8 mouse cellular contexts compared by ENCODE assay signal in the genomic region with DNA sequence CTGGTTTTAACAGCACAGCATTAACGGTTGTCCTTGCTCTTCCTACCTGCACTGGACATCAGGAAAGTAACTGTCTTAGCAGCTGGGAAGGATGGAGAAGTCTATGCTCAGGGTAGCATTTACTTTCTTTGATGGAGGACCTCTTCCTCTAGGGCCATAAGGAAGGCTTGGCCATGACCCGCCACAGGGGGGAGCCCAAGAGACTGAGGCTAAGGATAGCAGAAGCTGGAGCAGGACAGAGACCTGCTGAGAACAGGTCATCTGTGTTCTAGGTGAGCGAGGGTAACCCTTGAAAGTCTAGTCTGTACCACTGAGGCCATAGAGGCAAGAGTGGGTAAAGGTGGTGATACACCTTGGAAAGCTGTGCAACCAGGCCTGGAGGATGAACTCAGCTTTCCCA. TPM values are rescaled to one million over a fixed set of nuclear protein-coding genes. Genes with fewer than 3 reads are reported as not detected.
A peak's percentile ranks its signal among the peaks of the same experiment; 100 is the strongest.
DNase-seq lines count a peak whose midpoint lies in the region; ATAC-seq and TF ChIP-seq lines count a peak whose summit lies in the region.

No protein-coding gene starts in this region.

- H3K4me3 ChIP-seq in heart, adult 2 months: no peak overlapping the region
- no peak overlapping the region for H3K4me3 ChIP-seq in heart, embryonic 12.5 days
- H3K4me3 ChIP-seq in liver, postnatal 0 days (ENCODE audit: low read depth, low read length): no peak overlapping the region
- no peak overlapping the region for H3K4me3 ChIP-seq in forebrain, embryonic 11.5 days (ENCODE audit: low read depth, low read length)

- peak; percentile 31 to 60 for DNase-seq in heart, adult 2 months
- DNase-seq in Muller cell, postnatal 12 days (ENCODE audit: inconsistent ontology term): peak; percentile 49
- peak; percentile 35 to 85 for DNase-seq in kidney, adult 8-10 months
- peak; percentile 64 for DNase-seq in liver, postnatal 0 days
- peak; percentile 49 for DNase-seq in right cerebral cortex, postnatal 4 days
- DNase-seq in forebrain, embryonic 11.5 days (ENCODE audit: low spot score): no peak

- TF ChIP-seq POLR2A in heart, adult 2 months (IDR thresholded peaks at IDR 0.05; ENCODE audit: insufficient read depth, low read depth, low read length): no peak

- no peak overlapping the region for H3K9ac ChIP-seq in heart, adult 2 months (ENCODE audit: low read depth, low read length)
- no peak overlapping the region for H3K9ac ChIP-seq in heart, embryonic 12.5 days
- no peak overlapping the region for H3K9ac ChIP-seq in liver, postnatal 0 days (replicated peaks)
- no peak overlapping the region for H3K9ac ChIP-seq in forebrain, embryonic 11.5 days (ENCODE audit: low read length)

- no peak for ATAC-seq in heart, embryonic 12.5 days (ENCODE audit: insufficient number of reproducible peaks, low FRiP score)
- peak; percentile 77 for ATAC-seq in common myeloid progenitor, adult 5-6 weeks (replicated peaks; ENCODE audit: low read depth, poor library complexity, severe bottlenecking)
- ATAC-seq in liver, postnatal 0 days: no peak
- no peak for ATAC-seq in forebrain, embryonic 11.5 days (replicated peaks; ENCODE audit: low FRiP score)

- H3K36me3 ChIP-seq in heart, adult 2 months (ENCODE audit: control insufficient read depth, insufficient read depth, low read length): no peaks in the 10 kb centered on the region
- H3K36me3 ChIP-seq in heart, embryonic 12.5 days: no peaks in the 10 kb centered on the region
- H3K36me3 ChIP-seq in liver, postnatal 0 days (replicated peaks; ENCODE audit: insufficient read depth, low read length): no peaks in the 10 kb centered on the region
- H3K36me3 ChIP-seq in forebrain, embryonic 11.5 days (ENCODE audit: control insufficient read depth, insufficient read depth, low read length): no peaks in the 10 kb centered on the region

- intact Hi-C loops in heart, adult 2 months (cut with DNase I): loop anchor here (10.0 kb wide), 1 partner anchor 404 kb away; no protein-coding TSS in a partner anchor

- no peaks in the 10 kb centered on the region for H3K27me3 ChIP-seq in heart, adult 2 months (ENCODE audit: control insufficient read depth, insufficient read depth, low read length)
- no peaks in the 10 kb centered on the region for H3K27me3 ChIP-seq in heart, embryonic 12.5 days (replicated peaks)
- no peaks in the 10 kb centered on the region for H3K27me3 ChIP-seq in liver, postnatal 0 days (ENCODE audit: insufficient read depth, low read length)
- 0 out of 2 replicates have a peak, but pooled peaks cover 4% of the 10 kb centered on the region for H3K27me3 ChIP-seq in forebrain, embryonic 11.5 days (ENCODE audit: control insufficient read depth, insufficient read depth, low read length)

- no peaks in the 10 kb centered on the region for H3K4me1 ChIP-seq in heart, adult 2 months (ENCODE audit: control insufficient read depth, insufficient read depth, low read length)
- peaks cover 10% of the 10 kb centered on the region for H3K4me1 ChIP-seq in heart, embryonic 12.5 days (replicated peaks)
- no peaks in the 10 kb centered on the region for H3K4me1 ChIP-seq in liver, postnatal 0 days (ENCODE audit: insufficient read depth)
- H3K4me1 ChIP-seq in forebrain, embryonic 11.5 days (replicated peaks; ENCODE audit: control insufficient read depth, insufficient read depth, low read length): 0 out of 2 replicates have a peak, but pooled peaks cover 2% of the 10 kb centered on the region

- no peaks in the 10 kb centered on the region for H3K79me2 ChIP-seq in heart, adult 2 months (replicated peaks; ENCODE audit: control insufficient read depth, insufficient read depth, low read length)

- TF ChIP-seq EP300 in heart, adult 2 months (IDR thresholded peaks at IDR 0.05; ENCODE audit: insufficient read depth, low read depth, low read length): no peak
- no peak for TF ChIP-seq EP300 in liver, postnatal 0 days (IDR thresholded peaks at IDR 0.05; ENCODE audit: low read depth)

- no peak overlapping the region for H3K4me2 ChIP-seq in heart, embryonic 12.5 days
- H3K4me2 ChIP-seq in liver, postnatal 0 days (ENCODE audit: low read depth, low read length): no peak overlapping the region
- H3K4me2 ChIP-seq in forebrain, embryonic 11.5 days (ENCODE audit: low read depth, low read length, severe bottlenecking): no peak overlapping the region

- no peaks in the 10 kb centered on the region for H3K9me3 ChIP-seq in heart, embryonic 12.5 days (replicated peaks)
- H3K9me3 ChIP-seq in liver, postnatal 0 days (ENCODE audit: low read length): peaks cover 3% of the 10 kb centered on the region; the same call in 1 of the 2 replicates
- H3K9me3 ChIP-seq in forebrain, embryonic 11.5 days (ENCODE audit: control insufficient read depth, low read length): no peaks in the 10 kb centered on the region; the same call in 1 of the 2 replicates

- WGBS in heart, adult 2 months: 56% methylated on average over 3 of the region's 3 CpGs
- WGBS in heart, embryonic 12.5 days: 51% methylated on average over 3 of the region's 3 CpGs
- WGBS in liver, postnatal 0 days (ENCODE audit: insufficient replicate concordance): 38% methylated on average over 3 of the region's 3 CpGs
- 57% methylated on average over 3 of the region's 3 CpGs for WGBS in forebrain, embryonic 11.5 days

- peak; percentile 75 for TF ChIP-seq CTCF in heart, adult 2 months (IDR thresholded peaks at IDR 0.05)
- peak; percentile 73 for TF ChIP-seq CTCF in liver, postnatal 0 days (IDR thresholded peaks at IDR 0.05; ENCODE audit: low read depth)

- no peak overlapping the region for H3K27ac ChIP-seq in heart, adult 2 months
- no peak overlapping the region for H3K27ac ChIP-seq in heart, embryonic 12.5 days (ENCODE audit: poor library complexity, severe bottlenecking)
- no peak overlapping the region for H3K27ac ChIP-seq in liver, postnatal 0 days (ENCODE audit: low read depth)
- H3K27ac ChIP-seq in forebrain, embryonic 11.5 days (ENCODE audit: low read depth, low read length): no peak overlapping the region

RNA-seq across cellular contexts. Expression of a gene that starts 19.8 kb away (rescaled TPM):
- 1 to 10 TPM in 1 of 2 experiments, under 1 TPM in 1; 0.34 to 1.3 TPM for total RNA-seq in heart, adult 2 months (2021)
- polyA plus RNA-seq in heart, adult 2 months (2012; rRNA removed): 0.67 and 0.74 TPM in 2 replicates
- polyA plus RNA-seq in heart, embryonic 12.5 days (2016; fragmentation: Nextera tagmentation; extraction: Ambion mirVana): 9.9 and 10.2 TPM in 2 replicates
- not detected in 2 replicates for total RNA-seq in common myeloid progenitor, adult 5-6 weeks (2017)
- polyA plus RNA-seq in liver, postnatal 0 days (2015; fragmentation: Nextera tagmentation; extraction: Ambion mirVana): 0.62 and 0.68 TPM in 2 replicates
- polyA plus RNA-seq in forebrain, embryonic 11.5 days (2014; fragmentation: Nextera tagmentation; extraction: Ambion mirVana): 47.9 and 52.2 TPM in 2 replicates
